Mouse (Mus musculus): ENCODE results near the gene Zscan10. TPM values are rescaled to one million over a fixed set of nuclear protein-coding genes. Genes with fewer than 3 reads are reported as not detected.
"Not testable (repeated sequence)": the region's sequence is repeated elsewhere in the genome, so short reads cannot be mapped to it uniquely, and the experiment has no call there.

Zscan10 gene
- polyA plus RNA-seq, 1 experiment from 2014 or later = not detected

GRCm38 (mm10) chr17:23595139-23595538, 5.5 kb upstream of the Zscan10 start:
- H3K9ac ChIP-seq; H3K9me3 ChIP-seq (replicated peaks); H3K4me2 ChIP-seq; ATAC-seq; H3K36me3 ChIP-seq (ENCODE audit: poor library complexity, severe bottlenecking); H3K4me3 ChIP-seq; H3K27me3 ChIP-seq; H3K27ac ChIP-seq: not testable (repeated sequence)
- 78% methylated on average over 4 of the region's 4 CpGs for WGBS
- H3K4me1 ChIP-seq = peaks cover 25% of the 10 kb centered on the region

- Histone ChIP-seq H3K27me3 (no peaks in the 10 kb centered on the region), H3K9me3 (replicated peaks) (no peaks in the 10 kb centered on the region), H3K9ac (peak within 1 kb of the TSS; percentile 63), H3K4me3 (peak within 1 kb of the TSS; percentile 41), H3K36me3 (ENCODE audit: poor library complexity, severe bottlenecking) (no peaks in the 10 kb centered on the region), H3K27ac (peak within 1 kb of the TSS; percentile 35; the same call in 1 of the 2 replicates), H3K4me2 (peak within 1 kb of the TSS; percentile 68), H3K4me1 (peaks cover 17% of the 10 kb centered on the region)
- peak; percentile 95 for ATAC-seq
- 11% methylated on average over 29 of the region's 31 CpGs for WGBS
Measured at GRCm38 (mm10) chr17:23598582-23599552, 1.8 kb upstream of the Zscan10 start, which contains the start of gene Zfp13. Gene Zfp13 (minus strand): TSS chr17:23599487.

GRCm38 (mm10) chr17:23599605-23600063, 1.0 kb upstream of the Zscan10 start:
- Histone ChIP-seq H3K27ac (no peak overlapping the region), H3K9me3 (replicated peaks) (no peaks in the 10 kb centered on the region), H3K9ac (peak overlapping the region; percentile 63)

GRCm38 (mm10) chr17:23601836-23602585, 1.4 kb downstream of the Zscan10 start:
- H3K4me1 ChIP-seq = peaks cover 17% of the 10 kb centered on the region
- no peak overlapping the region for H3K27ac ChIP-seq
- no peak for ATAC-seq
- WGBS = 49% methylated on average over 10 of the region's 10 CpGs
- no peak overlapping the region for H3K4me3 ChIP-seq
- H3K9me3 ChIP-seq (replicated peaks) = no peaks in the 10 kb centered on the region
- no peak overlapping the region for H3K9ac ChIP-seq
- no peaks in the 10 kb centered on the region for H3K27me3 ChIP-seq
- no peaks in the 10 kb centered on the region for H3K36me3 ChIP-seq (ENCODE audit: poor library complexity, severe bottlenecking)
- no peak overlapping the region for H3K4me2 ChIP-seq

More at GRCm38 (mm10) chr17:23599605-23600063, 1.0 kb upstream of the Zscan10 start:
- no peaks in the 10 kb centered on the region for H3K27me3 ChIP-seq
- no peaks in the 10 kb centered on the region for H3K36me3 ChIP-seq (ENCODE audit: poor library complexity, severe bottlenecking)
- WGBS = 45% methylated on average over 7 of the region's 7 CpGs
- peak overlapping the region; percentile 41 for H3K4me3 ChIP-seq
- no peak for ATAC-seq
- H3K4me2 ChIP-seq = peak overlapping the region; percentile 68
- peaks cover 17% of the 10 kb centered on the region for H3K4me1 ChIP-seq

- no peak for ATAC-seq
- peaks cover 17% of the 10 kb centered on the region for H3K4me1 ChIP-seq
- H3K9me3 ChIP-seq (replicated peaks) = no peaks in the 10 kb centered on the region
- no peak overlapping the region for H3K9ac ChIP-seq
- H3K27me3 ChIP-seq = no peaks in the 10 kb centered on the region
- no peak overlapping the region for H3K27ac ChIP-seq
- H3K36me3 ChIP-seq (ENCODE audit: poor library complexity, severe bottlenecking) = no peaks in the 10 kb centered on the region
- 0 out of 2 replicates have a peak overlapping the region, but pooled peaks have one; percentile 12 for H3K4me2 ChIP-seq
- 10% methylated on average over 8 of the region's 8 CpGs for WGBS
- no peak overlapping the region for H3K4me3 ChIP-seq
Measured at GRCm38 (mm10) chr17:23603077-23603476, 2.4 kb downstream of the Zscan10 start.

GRCm38 (mm10) chr17:23603542-23603941, 2.9 kb downstream of the Zscan10 start:
- H3K27me3 ChIP-seq = no peaks in the 10 kb centered on the region
- H3K36me3 ChIP-seq (ENCODE audit: poor library complexity, severe bottlenecking) = no peaks in the 10 kb centered on the region
- H3K27ac ChIP-seq = no peak overlapping the region
- no peak for ATAC-seq
- 57% methylated on average over 2 of the region's 2 CpGs for WGBS
- H3K4me2 ChIP-seq = 0 out of 2 replicates have a peak overlapping the region, but pooled peaks have one; percentile 12
- no peaks in the 10 kb centered on the region for H3K9me3 ChIP-seq (replicated peaks)
- no peak overlapping the region for H3K4me3 ChIP-seq
- H3K9ac ChIP-seq = no peak overlapping the region
- H3K4me1 ChIP-seq = peaks cover 15% of the 10 kb centered on the region

GRCm38 (mm10) chr17:23604394-23604793, 3.7 kb downstream of the Zscan10 start:
- Histone ChIP-seq H3K4me2 (no peak overlapping the region), H3K9me3 (replicated peaks) (no peaks in the 10 kb centered on the region), H3K27ac (no peak overlapping the region), H3K4me1 (peaks cover 7% of the 10 kb centered on the region; the same call in 1 of the 2 replicates), H3K27me3 (no peaks in the 10 kb centered on the region), H3K36me3 (ENCODE audit: poor library complexity, severe bottlenecking) (no peaks in the 10 kb centered on the region), H3K9ac (no peak overlapping the region), H3K4me3 (no peak overlapping the region)
- 74% methylated on average over 7 of the region's 7 CpGs for WGBS
- ATAC-seq = no peak

- 81% methylated on average over 8 of the region's 8 CpGs for WGBS
- Histone ChIP-seq H3K27ac (no peak overlapping the region), H3K4me3 (no peak overlapping the region), H3K4me2 (no peak overlapping the region), H3K27me3 (no peaks in the 10 kb centered on the region), H3K4me1 (no peaks in the 10 kb centered on the region), H3K36me3 (ENCODE audit: poor library complexity, severe bottlenecking) (no peaks in the 10 kb centered on the region), H3K9me3 (replicated peaks) (no peaks in the 10 kb centered on the region), H3K9ac (no peak overlapping the region)
- no peak for ATAC-seq
Measured at GRCm38 (mm10) chr17:23605220-23605619, 4.6 kb downstream of the Zscan10 start.

GRCm38 (mm10) chr17:23609612-23610011, 9.0 kb downstream of the Zscan10 start:
- Histone ChIP-seq H3K4me1 (no peaks in the 10 kb centered on the region), H3K4me3 (no peak overlapping the region), H3K4me2 (no peak overlapping the region), H3K9me3 (replicated peaks) (no peaks in the 10 kb centered on the region), H3K36me3 (ENCODE audit: poor library complexity, severe bottlenecking) (no peaks in the 10 kb centered on the region), H3K9ac (no peak overlapping the region), H3K27me3 (no peaks in the 10 kb centered on the region), H3K27ac (no peak overlapping the region)
- ATAC-seq = no peak
- 91% methylated on average over 24 of the region's 24 CpGs for WGBS

GRCm38 (mm10) chr17:23610361-23610800, 9.7 kb downstream of the Zscan10 start:
- no peaks in the 10 kb centered on the region for H3K36me3 ChIP-seq (ENCODE audit: poor library complexity, severe bottlenecking)
- H3K27me3 ChIP-seq = no peaks in the 10 kb centered on the region
- no peaks in the 10 kb centered on the region for H3K4me1 ChIP-seq
- ATAC-seq = no peak
- H3K4me2 ChIP-seq = no peak overlapping the region
- 90% methylated on average over 28 of the region's 28 CpGs for WGBS
- no peak overlapping the region for H3K27ac ChIP-seq
- H3K9ac ChIP-seq = no peak overlapping the region
- no peak overlapping the region for H3K4me3 ChIP-seq
- H3K9me3 ChIP-seq (replicated peaks) = no peaks in the 10 kb centered on the region

- no peak for ATAC-seq
- H3K27ac ChIP-seq = no peak overlapping the region
- H3K27me3 ChIP-seq = 0 out of 2 replicates have a peak, but pooled peaks cover 10% of the 10 kb centered on the region
- WGBS = 60% methylated on average over 9 of the region's 9 CpGs
- H3K9ac ChIP-seq = no peak overlapping the region
- no peak overlapping the region for H3K4me3 ChIP-seq
- H3K4me1 ChIP-seq = no peaks in the 10 kb centered on the region
- no peaks in the 10 kb centered on the region for H3K36me3 ChIP-seq (ENCODE audit: poor library complexity, severe bottlenecking)
- H3K4me2 ChIP-seq = no peak overlapping the region
- no peaks in the 10 kb centered on the region for H3K9me3 ChIP-seq (replicated peaks)
Measured at GRCm38 (mm10) chr17:23617087-23617486, 16.4 kb downstream of the Zscan10 start.

- Histone ChIP-seq H3K36me3 (ENCODE audit: poor library complexity, severe bottlenecking) (no peaks in the 10 kb centered on the region), H3K4me1 (no peaks in the 10 kb centered on the region), H3K27me3 (0 out of 2 replicates have a peak, but pooled peaks cover 10% of the 10 kb centered on the region), H3K9me3 (replicated peaks) (no peaks in the 10 kb centered on the region), H3K9ac (no peak overlapping the region), H3K4me3 (no peak overlapping the region), H3K4me2 (no peak overlapping the region), H3K27ac (no peak overlapping the region)
- ATAC-seq = no peak
- 85% methylated on average over 7 of the region's 7 CpGs for WGBS
Measured at GRCm38 (mm10) chr17:23620351-23620750, 19.7 kb downstream of the Zscan10 start.
